Mouse (Mus musculus) kidney, adult 2 months (tissue): Measurements from ENCODE around the gene Vat1l.

Experiments used
- CTCF ChIP-seq: fragments of 200-500 bp; conservative IDR thresholded peaks from 2 replicates; pipeline ENCODE4 v1.5.1; 2011; ENCODE audit warnings: low read depth, mild to moderate bottlenecking, control low read depth, low read length, moderate library complexity, mixed read lengths; ENCODE audit not compliant: insufficient read depth, insufficient read length
- POLR2A ChIP-seq: fragments of 200-500 bp; IDR thresholded peaks from one replicate; pipeline ENCODE4 v1.6.1; 2011; ENCODE audit warnings: low read depth, low read length, control low read depth

- no peak for TF ChIP-seq POLR2A
- TF ChIP-seq CTCF: no peak
These were observed 213.1 kb downstream of the Vat1l start for GRCm38 (mm10) chr8:114418486-114418885.
